Mouse (Mus musculus): ENCODE data around the gene Vmn2r18. TPM values are rescaled to one million over a fixed set of nuclear protein-coding genes. Genes with fewer than 3 reads are reported as not detected.

The Vmn2r18 gene
- not detected for polyA plus RNA-seq (2014; fragmentation: Illumina TruSeq; extraction: RNeasy Lipid Tissue Mini Kit (QIAGEN cat#74804); ENCODE audit: low replicate concordance)

DNA sequence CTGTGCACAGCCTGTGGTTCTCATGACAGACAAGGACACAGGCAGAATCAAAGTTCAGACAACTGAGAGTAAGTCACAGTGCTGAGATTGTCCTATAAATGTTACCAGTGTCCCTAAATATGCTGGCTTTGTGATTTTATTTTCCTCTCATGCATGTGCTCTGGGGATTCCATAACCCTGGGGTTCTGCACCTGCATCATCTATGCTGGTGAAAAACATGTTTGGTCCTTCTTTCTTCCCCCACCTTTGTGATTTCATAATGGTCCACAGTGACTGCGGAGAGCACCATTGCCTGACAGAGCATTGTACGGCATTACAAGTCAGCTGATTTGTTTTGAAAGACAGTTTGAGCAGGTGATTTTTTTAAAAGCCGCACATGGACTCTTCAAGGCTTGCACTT, at the start of gene Vmn2r18:
Gene Vmn2r18 (minus strand): TSS at position 101 of the 400 bp plus-strand sequence.

DNA sequence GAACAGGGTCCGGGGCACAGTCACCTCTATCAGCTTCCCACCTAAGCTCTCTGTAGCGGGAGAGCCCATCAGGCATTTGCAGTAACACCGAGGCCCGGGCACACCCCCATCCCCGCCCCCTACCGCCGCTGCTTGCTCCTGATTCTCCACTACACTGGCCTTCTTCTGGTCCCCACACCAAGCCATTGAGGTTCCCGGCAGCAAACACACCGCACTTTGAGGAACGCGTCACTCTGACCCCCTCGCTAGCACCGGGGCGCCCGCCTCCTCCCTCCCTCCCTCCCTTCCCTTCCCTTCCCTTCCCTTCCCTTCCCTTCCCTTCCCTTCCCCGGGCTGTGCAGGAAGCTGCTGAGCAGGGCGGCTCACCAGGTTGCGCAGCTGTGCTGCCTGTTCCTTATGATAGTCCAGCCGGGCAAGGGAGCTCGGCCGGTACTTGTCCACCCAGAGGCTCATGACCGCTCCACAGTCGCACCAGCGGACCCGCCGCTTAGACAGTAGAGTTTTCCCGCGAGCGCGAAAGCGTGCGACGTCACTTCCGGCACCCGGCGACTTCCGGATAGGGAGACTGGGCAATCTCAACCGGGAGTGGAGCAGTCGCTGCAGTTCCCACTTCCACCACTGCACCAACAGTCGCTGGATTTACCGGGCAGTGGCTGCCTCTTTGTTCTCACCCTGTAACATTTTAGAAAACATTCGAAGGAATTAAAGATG, 45.0 kb upstream of the Vmn2r18 start, which contains the start of gene Rfc3:
Gene Rfc3 (minus strand): TSS at position 543 of the 711 bp plus-strand sequence.

Other genes with a start within 250 kb of the Vmn2r18 start
- not detected for gene Gm42906, start 177.9 kb downstream of the Vmn2r18 start, polyA plus RNA-seq (2014; fragmentation: Illumina TruSeq; extraction: RNeasy Lipid Tissue Mini Kit (QIAGEN cat#74804); ENCODE audit: low replicate concordance)
- gene Rfc3, start 45.2 kb upstream of the Vmn2r18 start, polyA plus RNA-seq (2014; fragmentation: Illumina TruSeq; extraction: RNeasy Lipid Tissue Mini Kit (QIAGEN cat#74804); ENCODE audit: low replicate concordance), result 17.3 TPM